In the genomic region with DNA sequence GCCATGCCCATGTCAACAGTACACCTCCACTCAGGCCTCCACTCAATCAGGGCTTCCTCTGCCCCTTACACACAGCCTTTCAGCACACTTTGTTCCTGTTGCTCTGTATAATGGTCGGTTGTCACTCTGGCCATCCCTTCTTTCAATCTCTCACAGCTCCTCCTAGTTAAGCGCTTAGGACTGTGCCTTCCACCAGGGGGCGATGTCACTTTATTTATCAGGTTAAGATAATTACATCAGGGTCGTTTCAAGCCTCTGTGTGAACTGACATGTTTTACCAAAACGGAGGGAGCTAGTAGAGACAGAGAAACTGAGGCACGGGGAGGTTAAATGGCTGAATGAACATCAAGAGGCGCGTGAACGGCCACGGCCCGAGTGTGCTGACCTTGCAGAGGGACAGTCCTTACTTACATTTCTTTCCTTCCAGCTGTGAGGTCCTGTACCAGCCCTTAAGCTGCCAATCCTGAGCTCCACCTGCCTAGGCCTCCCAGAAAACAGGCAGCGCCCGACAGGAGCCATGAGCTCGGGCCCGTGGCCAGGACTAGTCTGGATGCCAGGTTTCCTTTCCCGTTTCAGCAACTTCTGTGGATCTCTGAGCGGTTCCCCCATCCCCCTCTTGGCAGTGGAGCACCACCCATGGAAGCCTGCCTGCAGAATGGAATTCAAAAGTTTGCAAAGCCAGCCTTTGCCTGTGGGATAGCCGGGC, we compare ENCODE assay signal across 7 mouse cellular contexts. TPM values are rescaled to one million over a fixed set of nuclear protein-coding genes. Genes with fewer than 3 reads are reported as not detected.
DNase-seq lines count a peak whose midpoint lies in the region; ATAC-seq lines count a peak whose summit lies in the region.

No protein-coding gene starts in this region.

- H3K27ac ChIP-seq in limb, embryonic 11.5 days (replicated peaks; ENCODE audit: low read depth, low read length), result no peak overlapping the region
- H3K27ac ChIP-seq in midbrain, embryonic 15.5 days, result peak overlapping the region; percentile 60

- H3K36me3 ChIP-seq in limb, embryonic 11.5 days (ENCODE audit: control insufficient read depth, insufficient read depth, low read length), result no peaks in the 10 kb centered on the region
- H3K36me3 ChIP-seq in midbrain, embryonic 15.5 days (replicated peaks), result no peaks in the 10 kb centered on the region

- no peaks in the 10 kb centered on the region for H3K27me3 ChIP-seq in limb, embryonic 11.5 days (ENCODE audit: control insufficient read depth, insufficient read depth, low read length)
- no peaks in the 10 kb centered on the region; the same call in 1 of the 2 replicates for H3K27me3 ChIP-seq in midbrain, embryonic 15.5 days (replicated peaks)

- no peak overlapping the region for H3K4me3 ChIP-seq in limb, embryonic 11.5 days (ENCODE audit: low read depth, low read length)
- no peak overlapping the region for H3K4me3 ChIP-seq in midbrain, embryonic 15.5 days

- no peaks in the 10 kb centered on the region for H3K9me3 ChIP-seq in limb, embryonic 11.5 days (ENCODE audit: control insufficient read depth, low read length)
- no peaks in the 10 kb centered on the region for H3K9me3 ChIP-seq in midbrain, embryonic 15.5 days

- peaks cover 18% of the 10 kb centered on the region for H3K4me1 ChIP-seq in limb, embryonic 11.5 days (ENCODE audit: control insufficient read depth, insufficient read depth, low read length)
- peaks cover 30% of the 10 kb centered on the region for H3K4me1 ChIP-seq in midbrain, embryonic 15.5 days

- no peak overlapping the region for H3K9ac ChIP-seq in limb, embryonic 11.5 days (ENCODE audit: low read length)
- 0 out of 2 replicates have a peak overlapping the region, but pooled peaks have one; percentile 22 for H3K9ac ChIP-seq in midbrain, embryonic 15.5 days

- 11% methylated on average over 18 of the region's 18 CpGs for WGBS in limb, embryonic 11.5 days
- 5% methylated on average over 18 of the region's 18 CpGs for WGBS in midbrain, embryonic 15.5 days

- no peak for ATAC-seq in limb, embryonic 11.5 days (ENCODE audit: insufficient number of reproducible peaks, low FRiP score, low TSS enrichment, low read depth)
- 0 out of 2 replicates have a peak, but pooled peaks have one; percentile 3 for ATAC-seq in midbrain, embryonic 15.5 days (replicated peaks)

- H3K4me2 ChIP-seq in limb, embryonic 11.5 days (ENCODE audit: low read depth, severe bottlenecking), result no peak overlapping the region; the same call in 1 of the 2 replicates
- H3K4me2 ChIP-seq in midbrain, embryonic 15.5 days, result peak overlapping the region; percentile 37

- DNase-seq in adrenal gland, postnatal 10 days, result peak; percentile 89
- peak; percentile 93 for DNase-seq in embryo, embryonic 11 days
- peak; percentile 98 for DNase-seq in heart, adult 11 months
- DNase-seq in kidney, adult 18-20 months, result peak; percentile 84
- peak; percentile 88 for DNase-seq in limb, embryonic 11.5 days (ENCODE audit: low spot score)
- peak; percentile 68 to 85 for DNase-seq in spleen, postnatal 4 days (ENCODE audit: low spot score in 2 of 2)

RNA-seq across cellular contexts. Expression of gene Cant1, which starts 4.5 kb away (rescaled TPM):
- total RNA-seq in adrenal gland, postnatal 10 days (2021), result 10 to 100 TPM; 29.7 to 29.8 TPM
- 23.9 and 27.1 TPM in 2 replicates for polyA plus RNA-seq in limb, embryonic 11.5 days (2014; fragmentation: Nextera tagmentation; extraction: Ambion mirVana)
- polyA plus RNA-seq in midbrain, embryonic 15.5 days (2015; fragmentation: Nextera tagmentation; extraction: Ambion mirVana), result 30.6 and 35.1 TPM in 2 replicates

RNA-seq across cellular contexts. Expression of gene C1qtnf1, which starts 4.6 kb away (rescaled TPM):
- total RNA-seq in adrenal gland, postnatal 10 days (2021), result 10 to 100 TPM; 27.7 to 28.7 TPM
- 3.5 and 4.2 TPM in 2 replicates for polyA plus RNA-seq in limb, embryonic 11.5 days (2014; fragmentation: Nextera tagmentation; extraction: Ambion mirVana)
- 4.2 and 4.3 TPM in 2 replicates for polyA plus RNA-seq in midbrain, embryonic 15.5 days (2015; fragmentation: Nextera tagmentation; extraction: Ambion mirVana)

RNA-seq across cellular contexts. Expression of gene Lgals3bp, which starts 21.5 kb away (rescaled TPM):
- total RNA-seq in adrenal gland, postnatal 10 days (2021), result 10 to 100 TPM; 55.4 to 58.3 TPM
- polyA plus RNA-seq in limb, embryonic 11.5 days (2014; fragmentation: Nextera tagmentation; extraction: Ambion mirVana), result 3.6 and 4.1 TPM in 2 replicates
- 5.1 and 6.7 TPM in 2 replicates for polyA plus RNA-seq in midbrain, embryonic 15.5 days (2015; fragmentation: Nextera tagmentation; extraction: Ambion mirVana)

RNA-seq across cellular contexts. Expression of gene Engase, which starts 53.2 kb away (rescaled TPM):
- 10 to 100 TPM; 12.7 to 16.3 TPM for total RNA-seq in adrenal gland, postnatal 10 days (2021)
- 4.8 and 8.5 TPM in 2 replicates for polyA plus RNA-seq in limb, embryonic 11.5 days (2014; fragmentation: Nextera tagmentation; extraction: Ambion mirVana)
- 6.6 and 8.2 TPM in 2 replicates for polyA plus RNA-seq in midbrain, embryonic 15.5 days (2015; fragmentation: Nextera tagmentation; extraction: Ambion mirVana)
